Mouse (Mus musculus): ENCODE data around the gene Ssc5d. TPM values are rescaled to one million over a fixed set of nuclear protein-coding genes. Genes with fewer than 3 reads are reported as not detected.

Gene Ssc5d
- total and polyA plus RNA-seq, 3 experiments: 1.7 to 6.4 (median 2.9) TPM

DNA sequence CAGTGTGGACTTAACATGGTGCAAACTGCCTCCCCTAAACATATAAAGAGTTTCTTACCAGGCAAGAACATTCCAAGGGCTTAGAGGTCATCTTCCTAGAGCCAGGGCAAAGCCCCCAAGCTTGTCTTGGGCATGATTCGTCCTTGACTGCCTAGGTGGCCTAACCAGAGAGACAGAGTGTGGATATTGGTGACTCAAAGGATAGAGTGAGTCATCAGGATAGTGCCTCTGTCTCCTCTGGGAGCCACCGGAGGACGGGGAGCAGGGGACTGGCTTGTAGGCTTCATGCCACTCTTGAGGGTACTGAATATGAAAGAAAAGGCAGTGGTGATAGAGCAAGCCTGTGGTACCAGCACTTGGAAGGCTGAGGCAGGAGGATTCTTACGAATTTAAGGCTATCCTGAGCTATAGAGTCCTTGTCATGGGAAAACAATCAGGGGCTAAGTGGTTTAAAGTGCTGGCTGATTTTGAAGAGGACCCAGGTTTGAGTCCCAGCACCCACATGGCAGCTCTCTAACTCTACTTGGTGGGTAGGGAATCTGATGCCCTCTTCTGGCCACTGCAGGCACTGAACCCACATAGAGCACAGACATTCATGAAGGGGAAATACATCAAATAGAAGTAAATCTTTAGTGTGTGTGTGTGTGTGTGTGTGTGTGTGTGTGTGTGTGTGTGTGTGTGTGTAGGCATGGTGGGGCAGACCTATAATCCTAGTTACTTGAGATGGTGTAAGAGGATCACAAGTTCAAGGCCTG lies 8.8 kb downstream of the Ssc5d start:
- TF ChIP-seq CTCF (IDR thresholded peaks at IDR 0.05) (peak; percentile 30; the same call in 1 of the 2 replicates), POLR2A (IDR thresholded peaks at IDR 0.05; ENCODE audit: insufficient read depth, low read depth, low read length) (no peak)
- no peaks in the 10 kb centered on the region for H3K79me2 ChIP-seq (replicated peaks; ENCODE audit: control insufficient read depth, insufficient read depth, low read length)
- no peak overlapping the region for H3K4me3 ChIP-seq
- H3K4me1 ChIP-seq (ENCODE audit: control insufficient read depth, insufficient read depth, low read length): no peaks in the 10 kb centered on the region
- DNase-seq: no peak
- no peak overlapping the region for H3K27ac ChIP-seq
- no peaks in the 10 kb centered on the region for H3K36me3 ChIP-seq (ENCODE audit: control insufficient read depth, insufficient read depth, low read length)
- no peak overlapping the region for H3K9ac ChIP-seq (ENCODE audit: low read depth, low read length)
- H3K27me3 ChIP-seq (ENCODE audit: control insufficient read depth, insufficient read depth, low read length): no peaks in the 10 kb centered on the region
- intact Hi-C loops (cut with DNase I): loop anchor here (10.0 kb wide), 1 partner anchor 310 kb away; no protein-coding TSS in a partner anchor
- 71% methylated on average over 4 of the region's 4 CpGs for WGBS

DNA sequence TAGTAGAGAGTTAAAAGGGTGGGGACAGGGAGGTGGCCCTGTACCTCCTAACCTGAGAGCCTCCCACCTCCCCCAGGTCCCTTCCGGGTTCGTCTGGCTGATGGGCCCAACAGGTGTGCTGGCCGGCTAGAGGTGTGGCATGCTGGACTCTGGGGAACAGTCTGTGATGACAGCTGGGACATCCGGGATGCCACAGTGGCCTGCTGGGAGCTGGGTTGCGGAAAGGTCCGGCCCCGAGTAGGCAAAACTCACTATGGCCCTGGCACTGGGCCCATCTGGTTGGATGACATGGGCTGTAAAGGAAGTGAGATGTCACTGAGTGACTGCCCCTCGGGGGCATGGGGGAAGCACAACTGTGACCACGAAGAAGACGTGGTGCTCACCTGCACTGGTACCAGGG lies 11.2 kb downstream of the Ssc5d start:
- no peak overlapping the region for H3K27ac ChIP-seq
- H3K36me3 ChIP-seq (ENCODE audit: control insufficient read depth, insufficient read depth, low read length): no peaks in the 10 kb centered on the region
- 42% methylated on average over 10 of the region's 10 CpGs for WGBS
- H3K4me3 ChIP-seq: no peak overlapping the region
- no peaks in the 10 kb centered on the region for H3K27me3 ChIP-seq (ENCODE audit: control insufficient read depth, insufficient read depth, low read length)
- intact Hi-C loops (cut with DNase I): loop anchor here (10.0 kb wide), 1 partner anchor 312 kb away; no protein-coding TSS in a partner anchor
- no peak for DNase-seq
- TF ChIP-seq CTCF (IDR thresholded peaks at IDR 0.05) (no peak), POLR2A (IDR thresholded peaks at IDR 0.05; ENCODE audit: insufficient read depth, low read depth, low read length) (no peak), EP300 (IDR thresholded peaks at IDR 0.05; ENCODE audit: insufficient read depth, low read depth, low read length) (no peak)
- H3K9ac ChIP-seq (ENCODE audit: low read depth, low read length): no peak overlapping the region
- H3K4me1 ChIP-seq (ENCODE audit: control insufficient read depth, insufficient read depth, low read length): no peaks in the 10 kb centered on the region
- no peaks in the 10 kb centered on the region for H3K79me2 ChIP-seq (replicated peaks; ENCODE audit: control insufficient read depth, insufficient read depth, low read length)

DNA sequence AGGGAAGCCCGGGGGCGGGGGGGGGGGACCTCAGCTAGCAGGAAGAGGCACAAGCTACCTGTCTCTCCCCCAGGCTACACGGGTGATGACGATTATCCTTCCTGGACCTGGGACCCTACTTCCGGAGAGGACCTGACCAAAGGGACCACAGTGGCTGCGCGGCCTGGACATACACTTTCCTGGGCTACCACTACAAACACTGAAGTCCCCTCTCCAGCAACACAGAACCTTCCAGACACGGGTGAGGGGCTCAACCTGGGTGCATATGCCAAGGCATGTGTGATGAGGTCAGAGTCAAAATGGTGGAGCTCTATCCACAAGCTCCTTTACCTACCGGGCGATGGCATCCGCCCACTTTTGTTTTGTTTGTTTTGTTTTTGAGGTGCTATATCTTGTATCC lies 11.8 kb downstream of the Ssc5d start:
- intact Hi-C loops (cut with DNase I): loop anchor here (10.0 kb wide), 1 partner anchor 313 kb away; no protein-coding TSS in a partner anchor
- WGBS: 70% methylated on average over 11 of the region's 11 CpGs
- no peak for DNase-seq

DNA sequence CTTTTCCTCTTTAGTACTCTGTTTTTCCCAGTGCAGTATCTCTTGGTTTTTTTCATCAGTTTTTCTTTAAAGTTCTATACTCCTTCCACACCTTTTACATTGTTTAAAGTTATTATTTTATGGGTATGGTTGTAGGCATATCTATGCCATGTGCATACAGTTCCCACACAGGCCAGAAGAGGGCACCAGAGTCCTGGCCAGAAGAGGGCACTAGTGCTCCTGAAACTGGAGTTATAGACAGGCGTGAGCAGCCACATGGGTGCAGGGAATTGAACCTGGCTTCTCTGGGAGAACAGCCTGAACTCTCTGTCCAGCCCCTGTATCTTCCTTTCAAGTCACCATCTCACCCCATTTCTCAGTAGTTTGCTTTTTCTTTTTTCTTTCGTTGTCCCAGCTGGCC lies 12.9 kb downstream of the Ssc5d start:
- TF ChIP-seq CTCF (IDR thresholded peaks at IDR 0.05): peak; percentile 100
- TF ChIP-seq EP300 (IDR thresholded peaks at IDR 0.05; ENCODE audit: insufficient read depth, low read depth, low read length): 0 out of 2 replicates have a peak, but pooled peaks have one; percentile 45
- TF ChIP-seq POLR2A (IDR thresholded peaks at IDR 0.05; ENCODE audit: insufficient read depth, low read depth, low read length): no peak
- H3K4me3 ChIP-seq: no peak overlapping the region
- H3K27me3 ChIP-seq (ENCODE audit: control insufficient read depth, insufficient read depth, low read length): no peaks in the 10 kb centered on the region
- H3K27ac ChIP-seq: no peak overlapping the region
- intact Hi-C loops (cut with DNase I): loop anchor here (10.0 kb wide), 1 partner anchor 314 kb away; no protein-coding TSS in a partner anchor
- H3K36me3 ChIP-seq (ENCODE audit: control insufficient read depth, insufficient read depth, low read length): no peaks in the 10 kb centered on the region
- H3K79me2 ChIP-seq (replicated peaks; ENCODE audit: control insufficient read depth, insufficient read depth, low read length): no peaks in the 10 kb centered on the region
- peaks cover 1% of the 10 kb centered on the region for H3K4me1 ChIP-seq (ENCODE audit: control insufficient read depth, insufficient read depth, low read length)
- DNase-seq: peak; percentile 67 to 86
- H3K9ac ChIP-seq (ENCODE audit: low read depth, low read length): no peak overlapping the region
- 30% methylated on average over 2 of the region's 2 CpGs for WGBS

More for the DNA sequence above, 11.8 kb downstream of the Ssc5d start:
- H3K4me1 ChIP-seq (ENCODE audit: control insufficient read depth, insufficient read depth, low read length): no peaks in the 10 kb centered on the region
- H3K9ac ChIP-seq (ENCODE audit: low read depth, low read length): no peak overlapping the region
- no peaks in the 10 kb centered on the region for H3K27me3 ChIP-seq (ENCODE audit: control insufficient read depth, insufficient read depth, low read length)
- TF ChIP-seq EP300 (IDR thresholded peaks at IDR 0.05; ENCODE audit: insufficient read depth, low read depth, low read length) (no peak), POLR2A (IDR thresholded peaks at IDR 0.05; ENCODE audit: insufficient read depth, low read depth, low read length) (no peak), CTCF (IDR thresholded peaks at IDR 0.05) (no peak)
- no peaks in the 10 kb centered on the region for H3K79me2 ChIP-seq (replicated peaks; ENCODE audit: control insufficient read depth, insufficient read depth, low read length)
- no peaks in the 10 kb centered on the region for H3K36me3 ChIP-seq (ENCODE audit: control insufficient read depth, insufficient read depth, low read length)
- H3K4me3 ChIP-seq: no peak overlapping the region
- H3K27ac ChIP-seq: no peak overlapping the region

DNA sequence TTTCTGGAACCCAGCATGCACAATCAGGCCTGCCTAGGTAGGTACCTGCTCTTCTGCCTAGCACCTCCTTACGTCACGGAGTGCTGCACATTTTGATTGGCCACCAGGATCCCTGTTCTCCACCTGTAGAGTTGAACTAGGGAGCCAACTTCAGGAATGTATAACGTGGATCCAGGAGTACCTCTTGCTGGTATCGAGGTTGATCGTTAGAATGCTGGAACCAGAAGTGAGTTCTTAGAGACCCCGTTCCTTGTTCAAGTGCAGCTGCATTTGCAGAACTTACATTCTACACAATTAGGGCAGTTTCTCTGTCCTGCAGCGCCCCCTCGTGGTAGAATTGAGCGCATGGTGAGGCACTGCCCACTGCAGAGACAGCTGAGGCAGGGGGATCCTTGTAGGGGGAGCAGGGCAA lies 14.5 kb downstream of the Ssc5d start:
- WGBS: 17% methylated on average over 9 of the region's 9 CpGs
- intact Hi-C loops (cut with DNase I): loop anchor here (1.0 to 5.0 kb wide), 5 partner anchors 29 to 383 kb away; partner anchors contain the start of genes Fiz1, Rasl2-9, Ube2s and Zfp524

DNA sequence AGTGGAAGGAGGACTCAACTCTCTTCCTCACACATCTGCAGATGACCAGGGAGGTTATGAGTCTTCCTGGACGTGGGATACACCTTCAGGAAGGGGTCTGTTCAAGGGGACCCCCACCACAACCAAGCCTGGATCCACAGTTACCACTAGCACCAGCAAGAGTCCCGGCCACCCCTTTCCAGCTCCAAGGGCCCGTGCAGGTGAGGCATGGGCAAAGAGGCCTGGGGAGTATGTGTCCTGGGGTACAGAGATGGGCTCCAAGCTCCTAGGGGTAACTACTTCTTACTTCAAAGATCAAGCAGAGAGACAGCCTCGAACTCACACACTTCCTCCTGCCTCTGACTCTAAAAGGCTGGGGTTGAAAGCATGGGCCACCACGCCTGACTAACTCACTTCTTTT lies 17.1 kb downstream of the Ssc5d start:
- no peaks in the 10 kb centered on the region for H3K36me3 ChIP-seq (ENCODE audit: control insufficient read depth, insufficient read depth, low read length)
- intact Hi-C loops (cut with DNase I): loop anchor here (1.0 to 5.0 kb wide), 6 partner anchors 22 to 185 kb away; partner anchors contain the start of genes Fiz1, Rasl2-9, Sbk2 and Ube2s
- no peak for DNase-seq
- peaks cover 3% of the 10 kb centered on the region for H3K4me1 ChIP-seq (ENCODE audit: control insufficient read depth, insufficient read depth, low read length)
- no peak overlapping the region for H3K4me3 ChIP-seq
- TF ChIP-seq CTCF (IDR thresholded peaks at IDR 0.05) (no peak), POLR2A (IDR thresholded peaks at IDR 0.05; ENCODE audit: insufficient read depth, low read depth, low read length) (no peak), EP300 (IDR thresholded peaks at IDR 0.05; ENCODE audit: insufficient read depth, low read depth, low read length) (no peak)
- WGBS: 40% methylated on average over 5 of the region's 5 CpGs
- no peak overlapping the region for H3K9ac ChIP-seq (ENCODE audit: low read depth, low read length)
- H3K27me3 ChIP-seq (ENCODE audit: control insufficient read depth, insufficient read depth, low read length): no peaks in the 10 kb centered on the region
- no peaks in the 10 kb centered on the region for H3K79me2 ChIP-seq (replicated peaks; ENCODE audit: control insufficient read depth, insufficient read depth, low read length)
- no peak overlapping the region for H3K27ac ChIP-seq

More for the DNA sequence above, 14.5 kb downstream of the Ssc5d start:
- no peak overlapping the region for H3K9ac ChIP-seq (ENCODE audit: low read depth, low read length)
- H3K27ac ChIP-seq: no peak overlapping the region
- TF ChIP-seq POLR2A (IDR thresholded peaks at IDR 0.05; ENCODE audit: insufficient read depth, low read depth, low read length) (no peak), EP300 (IDR thresholded peaks at IDR 0.05; ENCODE audit: insufficient read depth, low read depth, low read length) (no peak), CTCF (IDR thresholded peaks at IDR 0.05) (peak; percentile 97)
- no peak overlapping the region for H3K4me3 ChIP-seq
- H3K27me3 ChIP-seq (ENCODE audit: control insufficient read depth, insufficient read depth, low read length): no peaks in the 10 kb centered on the region
- H3K79me2 ChIP-seq (replicated peaks; ENCODE audit: control insufficient read depth, insufficient read depth, low read length): no peaks in the 10 kb centered on the region
- peaks cover 3% of the 10 kb centered on the region for H3K4me1 ChIP-seq (ENCODE audit: control insufficient read depth, insufficient read depth, low read length)
- DNase-seq: peak; percentile 79 to 86
- H3K36me3 ChIP-seq (ENCODE audit: control insufficient read depth, insufficient read depth, low read length): no peaks in the 10 kb centered on the region

Data from heart, adult 2 months (tissue).